Mouse (Mus musculus) layer of hippocampus, postnatal 25 days (tissue): ENCODE results near the gene Ptger2. TPM values are rescaled to one million over a fixed set of nuclear protein-coding genes. Genes with fewer than 3 reads are reported as not detected.

Experiments
- DNase-seq, 2 experiments: peaks; one replicate each; pipeline ENCODE4 v3.0.0; 2022; ENCODE audit warnings: mixed read lengths in 2 of 2, low spot score in 1 of 2; ENCODE audit errors: extremely low spot score in 1 of 2
- microRNA-seq, 2 experiments: library from miRNA; unstranded; fragments of <30 nt; microRNA quantifications; one replicate each; pipeline ENCODE4 v1.2.0; 2021
- total RNA-seq, 2 experiments: library from RNA; stranded (reverse); gene quantifications; 2 replicates each; pipeline ENCODE4 v1.2.3; 2021

Gene Ptger2
- total RNA-seq, 2 experiments from 2014 or later = 0.22 to 0.23 TPM

DNA sequence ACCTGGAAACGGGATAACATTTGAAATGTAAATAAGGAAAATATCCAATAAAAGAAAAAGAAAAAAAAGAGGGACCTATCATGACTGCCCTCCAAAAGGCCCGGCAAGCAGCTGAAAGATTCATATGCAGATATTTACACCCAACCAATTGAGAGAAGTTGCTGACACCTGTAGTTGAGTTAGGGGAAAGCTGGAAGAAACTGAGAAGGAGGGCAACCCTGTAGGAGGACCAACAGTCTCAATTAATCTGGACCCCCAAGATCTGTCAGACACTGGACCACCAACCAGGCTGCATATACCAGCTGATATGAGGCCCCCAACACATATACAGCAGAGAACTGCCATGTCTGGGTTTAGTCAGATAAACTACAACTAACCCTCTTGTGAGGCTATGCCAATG is 60.1 kb downstream of the Ptger2 start:
- DNase-seq = no peak

DNA sequence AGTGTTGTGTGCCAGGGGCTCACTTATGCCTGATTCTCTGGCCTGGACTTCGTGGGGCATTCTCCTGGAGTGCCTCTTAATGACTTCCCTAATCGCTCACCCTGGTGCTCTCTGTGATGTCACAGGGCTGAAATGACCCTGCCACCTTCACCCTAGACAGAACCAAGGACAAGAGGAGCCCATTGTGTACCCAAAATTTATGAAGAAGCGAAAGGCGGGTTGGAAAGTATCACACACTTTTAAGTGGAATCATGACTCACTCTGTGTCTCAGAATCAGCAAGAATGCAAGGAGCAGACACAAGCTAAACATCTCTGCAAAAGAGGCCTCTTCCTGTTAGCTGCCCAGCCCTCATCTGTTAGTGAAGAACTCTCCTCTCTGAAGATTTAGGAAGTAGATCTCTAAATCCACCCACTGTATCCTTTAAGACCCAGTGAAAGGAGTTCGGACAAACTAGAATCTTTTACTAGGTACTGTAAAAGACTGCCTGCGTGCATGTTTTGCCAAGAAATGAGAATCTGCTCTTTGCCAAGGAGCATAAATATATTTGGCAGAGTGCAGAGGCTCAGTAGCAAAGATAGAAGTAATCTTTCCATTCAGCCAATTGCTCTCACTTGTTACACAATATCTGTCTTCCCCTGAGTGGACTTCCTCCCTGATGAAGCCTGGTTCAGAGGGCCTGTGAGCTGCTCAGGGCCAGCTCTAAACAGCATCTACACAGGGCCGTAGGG is 61.9 kb downstream of the Ptger2 start:
- no peak for DNase-seq

DNA sequence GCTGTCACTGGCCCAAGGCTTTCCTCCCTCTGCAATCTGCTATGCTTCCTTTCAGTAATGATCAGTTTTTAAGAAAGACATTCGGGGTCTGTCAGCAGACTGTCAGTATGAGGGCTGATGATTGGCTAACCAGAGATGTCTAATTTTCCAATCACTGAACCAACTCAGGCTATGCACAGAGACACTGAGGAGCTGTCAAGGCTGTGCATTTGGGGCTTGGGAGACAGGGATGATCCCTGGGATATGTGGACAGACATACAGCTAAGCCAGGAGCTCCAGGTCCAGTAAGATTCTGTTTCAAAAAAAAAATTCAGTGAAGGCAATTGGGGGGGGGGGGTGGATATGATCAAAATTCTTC is 62.4 kb downstream of the Ptger2 start:
- no peak for DNase-seq

DNA sequence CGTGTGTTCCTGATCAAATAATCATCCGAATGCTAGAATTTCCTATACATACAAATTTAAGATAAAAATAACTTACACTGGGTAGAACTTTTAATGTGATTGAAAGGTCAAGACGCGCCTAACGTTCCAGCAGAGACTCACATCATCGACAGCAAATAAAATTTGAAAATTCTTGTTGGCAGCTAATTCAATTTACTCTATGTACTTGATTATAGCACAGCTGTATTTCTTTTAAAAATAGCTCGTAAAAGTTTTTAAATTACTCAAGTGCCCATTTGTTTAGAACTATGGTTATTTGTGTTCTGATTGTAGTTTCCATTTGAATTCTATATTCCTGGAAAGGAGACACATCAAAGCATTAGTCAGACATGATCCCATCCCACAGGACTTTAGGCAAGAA is 63.1 kb downstream of the Ptger2 start:
- no peak for DNase-seq

Small RNA genes within 50 kb of the gene (microRNA-seq; reads per million reads assigned to microRNA genes)
- 0 reads per million in 2 experiments for gene Mir327

Other genes with a start within 250 kb of the Ptger2 start
- gene Gm8267, start 237.9 kb upstream of the Ptger2 start, total RNA-seq = not detected
- gene Ptgdr, start 128.8 kb upstream of the Ptger2 start, total RNA-seq = under 1 TPM; 0.32 to 0.59 TPM
- gene Gpr137c, start 231.5 kb downstream of the Ptger2 start, total RNA-seq = 10 to 100 TPM; 23.2 to 23.9 TPM
- gene Txndc16, start 232.1 kb downstream of the Ptger2 start, total RNA-seq = 10 to 100 TPM; 63.3 to 70.8 TPM